Mouse (Mus musculus): Measurements from ENCODE around the gene Ugt1a5. TPM values are rescaled to one million over a fixed set of nuclear protein-coding genes. Genes with fewer than 3 reads are reported as not detected.

Ugt1a5 gene
- 10 to 100 TPM; 20.3 to 20.9 TPM for total RNA-seq (2023)

DNA sequence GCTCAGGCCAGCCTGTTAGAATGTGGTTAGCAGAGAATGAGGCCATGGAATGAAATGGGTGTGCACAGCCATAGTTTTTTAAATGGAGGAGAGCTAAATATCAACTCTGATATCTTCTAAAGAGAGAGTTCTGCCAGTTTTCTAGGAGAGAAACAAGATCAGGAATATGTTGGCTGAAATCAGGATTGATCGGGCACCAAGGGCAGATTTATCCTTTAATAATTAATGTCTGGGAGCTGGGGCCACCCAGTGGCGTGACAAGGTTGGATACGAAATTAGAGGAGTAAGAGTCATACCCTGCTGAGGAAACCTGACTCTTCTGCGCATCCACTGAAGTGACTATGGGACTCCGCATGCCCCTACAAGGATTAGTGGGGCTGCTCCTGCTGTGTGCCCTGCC lies at the start of gene Ugt1a5:
Ugt1a5 (plus strand) TSS at position 302 of the 400 bp plus-strand sequence.

DNA sequence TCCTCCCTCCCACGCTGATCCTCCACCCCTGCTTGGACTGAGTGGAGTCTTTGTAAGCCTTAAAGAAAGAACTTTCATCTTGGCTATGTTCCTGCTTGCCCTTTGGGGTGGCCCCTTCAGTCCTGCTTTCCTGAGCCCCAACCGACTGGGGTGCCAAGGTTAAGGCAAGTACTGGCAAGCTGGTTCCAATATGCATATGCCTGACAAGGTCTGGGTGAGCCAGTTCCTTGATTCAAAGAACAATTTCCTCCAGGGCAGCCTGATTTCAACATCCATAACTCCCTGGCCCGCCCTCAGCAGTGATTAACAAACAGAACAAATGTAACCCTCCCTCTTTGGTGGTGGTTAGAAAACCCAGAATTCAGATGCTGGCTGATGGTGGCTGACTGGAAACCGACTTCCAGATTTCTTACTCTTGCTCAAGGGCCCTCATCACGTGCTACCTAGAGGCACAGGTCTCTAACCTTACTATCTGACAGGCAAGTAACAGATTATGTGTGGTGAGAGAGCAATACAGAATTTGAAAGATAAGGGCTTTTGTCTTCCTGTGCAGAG lies 31.3 kb upstream of the Ugt1a5 start, which contains the start of gene Ugt1a6a:
Ugt1a6a (plus strand) TSS at position 353 of the 555 bp plus-strand sequence.

GRCm38 (mm10) chr1:88200456-88200855 lies 34.6 kb downstream of the Ugt1a5 start, which contains the start of gene Ugt1a2:
Ugt1a2 (plus strand) TSS chr1:88200601.

DNA sequence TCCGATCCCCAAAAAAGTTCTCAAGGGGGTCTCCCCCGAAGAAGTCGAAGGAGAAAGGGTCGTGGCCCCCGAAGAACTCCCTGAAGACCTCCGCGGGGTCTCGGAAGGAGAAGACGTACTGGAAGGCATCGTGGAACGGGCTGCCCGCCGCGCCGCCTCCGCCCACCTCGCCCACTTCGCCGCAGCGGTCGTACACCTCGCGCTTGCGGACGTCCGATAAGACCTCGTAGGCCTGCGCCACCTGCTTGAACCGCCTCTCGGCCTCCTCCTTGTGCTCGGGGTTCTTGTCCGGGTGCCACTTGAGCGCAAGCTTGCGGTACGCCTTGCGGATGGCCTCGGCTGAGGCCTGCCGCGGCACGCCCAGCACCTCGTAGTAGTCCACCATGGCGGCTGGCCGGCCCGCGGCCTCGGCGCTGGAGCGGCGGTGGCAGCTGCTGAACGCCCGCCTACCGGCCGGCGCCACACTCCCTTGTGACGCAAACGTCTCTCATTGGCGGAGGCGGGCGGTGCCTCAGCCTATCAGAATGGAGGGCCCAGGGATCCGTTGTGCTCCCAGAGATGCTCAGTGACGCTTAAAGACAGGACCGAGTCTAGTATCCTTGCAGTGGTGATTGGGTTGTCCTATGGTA lies 39.6 kb downstream of the Ugt1a5 start, which contains the start of gene Dnajb3:
Dnajb3 (minus strand) TSS at position 489 of the 629 bp plus-strand sequence.

DNA sequence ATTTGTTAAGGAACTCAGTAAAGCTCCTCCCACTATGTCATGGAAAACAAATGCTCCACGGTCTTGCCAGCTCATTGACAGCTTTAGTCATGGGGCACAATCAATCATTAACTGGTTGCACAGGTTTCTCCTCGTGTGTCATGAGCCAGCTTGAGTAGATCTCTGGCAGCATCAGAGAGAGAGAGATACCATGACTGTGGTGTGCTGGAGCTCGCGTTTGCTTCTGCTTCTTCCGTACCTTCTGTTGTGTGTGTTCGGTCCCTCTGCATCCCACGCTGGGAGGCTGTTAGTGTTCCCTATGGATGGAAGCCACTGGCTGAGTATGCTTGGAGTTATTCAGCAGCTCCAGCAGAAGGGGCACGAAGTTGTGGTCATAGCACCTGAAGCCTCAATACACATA lies 46.0 kb downstream of the Ugt1a5 start, which contains the start of gene Ugt1a1:
Ugt1a1 (plus strand) TSS at position 148 of the 400 bp plus-strand sequence.

GRCm38 (mm10) chr1:88226670-88227379 lies 61.0 kb downstream of the Ugt1a5 start, which contains the start of gene Mroh2a:
Mroh2a (plus strand) TSS chr1:88226986.

Other genes starting within 250 kb of the Ugt1a5 start
- 1 to 10 TPM; 5.2 to 6.6 TPM for gene Usp40, start 157.5 kb upstream of the Ugt1a5 start, total RNA-seq (2023)
- gene Ugt1a10, start 110.6 kb upstream of the Ugt1a5 start, total RNA-seq (2023): not detected
- not detected for gene Ugt1a9, start 95.2 kb upstream of the Ugt1a5 start, total RNA-seq (2023)
- not detected for gene Ugt1a8, start 78.2 kb upstream of the Ugt1a5 start, total RNA-seq (2023)
- 100 to 1,000 TPM in 1 of 2 experiments, 10 to 100 TPM in 1; 93.1 to 108 TPM for gene Ugt1a7c, start 71.0 kb upstream of the Ugt1a5 start, total RNA-seq (2023)
- gene Ugt1a6b, start 62.8 kb upstream of the Ugt1a5 start, total RNA-seq (2023): 10 to 100 TPM; 37.4 to 38.6 TPM
- 10 to 100 TPM; 33.4 to 34.3 TPM for gene Ugt1a6a, start 31.2 kb upstream of the Ugt1a5 start, total RNA-seq (2023)
- 10 to 100 TPM; 10.2 to 11.9 TPM for gene Ugt1a2, start 34.6 kb downstream of the Ugt1a5 start, total RNA-seq (2023)
- gene Dnajb3, start 39.8 kb downstream of the Ugt1a5 start, total RNA-seq (2023): under 1 TPM in 1 of 2 experiments, not detected in 1; 0.33 TPM
- gene Ugt1a1, start 45.9 kb downstream of the Ugt1a5 start, total RNA-seq (2023): 10 to 100 TPM in 1 of 2 experiments, 1 to 10 TPM in 1; 9.5 to 10.5 TPM
- gene Mroh2a, start 61.0 kb downstream of the Ugt1a5 start, total RNA-seq (2023): 1 to 10 TPM; 1.2 to 2.9 TPM
- 100 to 1,000 TPM; 180 to 205 TPM for gene Hjurp, start 111.6 kb downstream of the Ugt1a5 start, total RNA-seq (2023)
- not detected for gene Trpm8, start 111.6 kb downstream of the Ugt1a5 start, total RNA-seq (2023)
- not detected for gene Spp2, start 240.9 kb downstream of the Ugt1a5 start, total RNA-seq (2023)